Mouse (Mus musculus) neural tube, embryonic 10.5 days (tissue): ENCODE measurements around the gene Zfp462.

Experiments
- DNase-seq: peaks from one replicate; pipeline ENCODE4 v3.0.0-alpha.2; 2017; ENCODE audit warnings: low spot score; ENCODE audit errors: extremely low spot score

Gene Zfp462

GRCm38 (mm10) chr4:55041106-55041730 is 96.4 kb downstream of the Zfp462 start:
- no peak for DNase-seq

GRCm38 (mm10) chr4:55042573-55042972 is 97.7 kb downstream of the Zfp462 start:
- DNase-seq = no peak

- no peak for DNase-seq
Observed at GRCm38 (mm10) chr4:55047266-55047665, 102.4 kb downstream of the Zfp462 start.

GRCm38 (mm10) chr4:55049938-55050610 is 105.2 kb downstream of the Zfp462 start:
- no peak for DNase-seq

GRCm38 (mm10) chr4:55051345-55051744 is 106.5 kb downstream of the Zfp462 start:
- DNase-seq = no peak

- no peak for DNase-seq
Observed at GRCm38 (mm10) chr4:55052686-55053085, 107.8 kb downstream of the Zfp462 start.

GRCm38 (mm10) chr4:55057666-55058455 is 113.0 kb downstream of the Zfp462 start:
- no peak for DNase-seq

GRCm38 (mm10) chr4:55058901-55059300 is 114.1 kb downstream of the Zfp462 start:
- DNase-seq = no peak

- DNase-seq = no peak
Observed at GRCm38 (mm10) chr4:55066341-55067170, 121.7 kb downstream of the Zfp462 start.

- DNase-seq = no peak
Observed at GRCm38 (mm10) chr4:55071535-55071934, 126.7 kb downstream of the Zfp462 start.

- DNase-seq = no peak
Observed at GRCm38 (mm10) chr4:55077133-55077889, 132.5 kb downstream of the Zfp462 start.

- DNase-seq = no peak
Observed at GRCm38 (mm10) chr4:55077902-55078716, 133.3 kb downstream of the Zfp462 start.

GRCm38 (mm10) chr4:55079056-55079455 is 134.2 kb downstream of the Zfp462 start:
- DNase-seq = no peak

GRCm38 (mm10) chr4:55084080-55084688 is 139.3 kb downstream of the Zfp462 start:
- DNase-seq = no peak

GRCm38 (mm10) chr4:55088153-55088552 is 143.3 kb downstream of the Zfp462 start:
- DNase-seq = no peak

GRCm38 (mm10) chr4:55088922-55089321 is 144.1 kb downstream of the Zfp462 start:
- DNase-seq = no peak

GRCm38 (mm10) chr4:55097157-55097556 is 152.3 kb downstream of the Zfp462 start:
- DNase-seq = no peak

GRCm38 (mm10) chr4:55098366-55098765 is 153.5 kb downstream of the Zfp462 start:
- DNase-seq = no peak

GRCm38 (mm10) chr4:55100851-55101250 is 156.0 kb downstream of the Zfp462 start:
- no peak for DNase-seq
